Mouse (Mus musculus) intestine, embryonic 14.5 days (tissue): ENCODE results near the gene Dok5. TPM values are rescaled to one million over a fixed set of nuclear protein-coding genes. Genes with fewer than 3 reads are reported as not detected.
A peak's percentile ranks its signal among the peaks of the same experiment; 100 is the strongest.

Source experiments
- ATAC-seq: fragments of 200-750 bp; cut with Nextera tagmentation; replicated peaks from 2 replicates; pipeline ENCODE4 v1.8.0; 2017; ENCODE audit warnings: low read depth, moderate number of reproducible peaks, moderate TSS enrichment, moderate library complexity; ENCODE audit not compliant: low FRiP score, low TSS enrichment
- DNase-seq: peaks from one replicate; pipeline ENCODE4 v3.0.0-alpha.2; 2018; ENCODE audit warnings: low spot score
- H3K27ac ChIP-seq: fragments of 300-500 bp; sonication (generic); 2 replicates; pipeline ENCODE4 v1.5.1; 2014; ENCODE audit warnings: low read depth, mild to moderate bottlenecking, control low read depth
- H3K27me3 ChIP-seq: fragments of 300-500 bp; sonication (generic); replicated peaks from 2 replicates; pipeline ENCODE4 v1.6.1; 2014; ENCODE audit warnings: low read length, control low read depth; ENCODE audit not compliant: control insufficient read depth, insufficient read depth
- H3K36me3 ChIP-seq: fragments of 300-500 bp; sonication (generic); 2 replicates; pipeline ENCODE4 v1.6.1; 2014; ENCODE audit warnings: low read length, control low read depth; ENCODE audit not compliant: control insufficient read depth, insufficient read depth
- H3K4me1 ChIP-seq: fragments of 300-500 bp; sonication (generic); replicated peaks from 2 replicates; pipeline ENCODE4 v1.6.1; 2014; ENCODE audit warnings: low read length, control low read depth, mixed read lengths; ENCODE audit not compliant: control insufficient read depth, insufficient read depth
- H3K4me2 ChIP-seq: fragments of 300-500 bp; sonication (generic); 2 replicates; pipeline ENCODE4 v1.6.1; 2014; ENCODE audit warnings: low read length
- H3K4me3 ChIP-seq: fragments of 300-500 bp; sonication (generic); 2 replicates; pipeline ENCODE4 v1.5.1; 2014; ENCODE audit warnings: low read depth, low read length, control low read depth, mixed read lengths
- H3K9ac ChIP-seq: fragments of 300-500 bp; sonication (generic); 2 replicates; pipeline ENCODE4 v1.6.1; 2014; ENCODE audit warnings: mild to moderate bottlenecking, low read length
- H3K9me3 ChIP-seq: fragments of 300-500 bp; sonication (generic); 2 replicates; pipeline ENCODE4 v1.6.1; 2016; ENCODE audit warnings: low read length, control low read depth; ENCODE audit not compliant: control insufficient read depth
- WGBS: fragments of 180-500 bp; shearing (Covaris S2); extraction: QIAGEN DNeasy Blood & Tissue Kit; methylation state at CpG from one replicate; pipeline ENCODE4 v1.1.7; 2014; 5-methylcytosine and 5-hydroxymethylcytosine counted together
- polyA plus RNA-seq: library from polyadenylated mRNA; unstranded; fragments of >200 nt; fragmentation: Nextera tagmentation; extraction: Ambion mirVana; gene quantifications from 2 replicates; pipeline ENCODE4 v1.2.1, GENCODE M21; 2014

Dok5 gene
- polyA plus RNA-seq: 1.6 and 2.4 TPM in 2 replicates

GRCm38 (mm10) chr2:170731632-170732561 is at the start of gene Dok5:
Gene Dok5, plus strand, starts transcription at chr2:170731807.
- peak within 1 kb of the TSS; percentile 34 for H3K9ac ChIP-seq

GRCm38 (mm10) chr2:170683385-170683784 is 48.2 kb upstream of the Dok5 start:
- 71% methylated on average over 2 of the region's 2 CpGs for WGBS
- no peak for ATAC-seq

More at GRCm38 (mm10) chr2:170731632-170732561, at the start of gene Dok5:
- Histone ChIP-seq H3K4me2 (peak within 1 kb of the TSS; percentile 84), H3K27me3 (peaks cover 25% of the 10 kb centered on the region), H3K9me3 (no peaks in the 10 kb centered on the region), H3K36me3 (no peaks in the 10 kb centered on the region), H3K27ac (no peak within 1 kb of the TSS), H3K4me3 (peak within 1 kb of the TSS; percentile 51), H3K4me1 (0 out of 2 replicates have a peak, but pooled peaks cover 10% of the 10 kb centered on the region)
- DNase-seq (peak; percentile 87), ATAC-seq (peak; percentile 83)
- WGBS: 4% methylated on average over 53 of the region's 53 CpGs

GRCm38 (mm10) chr2:170695071-170695936 is 36.3 kb upstream of the Dok5 start:
- H3K27me3 ChIP-seq: no peaks in the 10 kb centered on the region
- H3K27ac ChIP-seq: no peak overlapping the region
- no peak overlapping the region for H3K9ac ChIP-seq
- no peaks in the 10 kb centered on the region for H3K4me1 ChIP-seq
- H3K36me3 ChIP-seq: no peaks in the 10 kb centered on the region
- no peak overlapping the region for H3K4me2 ChIP-seq
- no peaks in the 10 kb centered on the region for H3K9me3 ChIP-seq
- no peak overlapping the region for H3K4me3 ChIP-seq
- 84% methylated on average over 23 of the region's 23 CpGs for WGBS
- ATAC-seq: no peak
- DNase-seq: no peak

More at GRCm38 (mm10) chr2:170683385-170683784, 48.2 kb upstream of the Dok5 start:
- Histone ChIP-seq H3K9me3 (no peaks in the 10 kb centered on the region), H3K9ac (no peak overlapping the region), H3K4me3 (no peak overlapping the region), H3K36me3 (no peaks in the 10 kb centered on the region), H3K4me1 (no peaks in the 10 kb centered on the region), H3K27me3 (no peaks in the 10 kb centered on the region), H3K4me2 (no peak overlapping the region), H3K27ac (no peak overlapping the region)
- no peak for DNase-seq

GRCm38 (mm10) chr2:170695937-170696510 is 35.6 kb upstream of the Dok5 start:
- ATAC-seq: no peak
- Histone ChIP-seq H3K36me3 (no peaks in the 10 kb centered on the region), H3K9me3 (no peaks in the 10 kb centered on the region), H3K4me2 (no peak overlapping the region), H3K27me3 (no peaks in the 10 kb centered on the region), H3K4me1 (no peaks in the 10 kb centered on the region), H3K9ac (no peak overlapping the region), H3K27ac (no peak overlapping the region), H3K4me3 (no peak overlapping the region)
- 72% methylated on average over 14 of the region's 14 CpGs for WGBS
- no peak for DNase-seq

GRCm38 (mm10) chr2:170700471-170700870 is 31.1 kb upstream of the Dok5 start:
- H3K4me3 ChIP-seq: no peak overlapping the region
- no peaks in the 10 kb centered on the region for H3K36me3 ChIP-seq
- H3K4me2 ChIP-seq: no peak overlapping the region
- 76% methylated on average over 4 of the region's 4 CpGs for WGBS
- no peaks in the 10 kb centered on the region for H3K4me1 ChIP-seq
- H3K9ac ChIP-seq: no peak overlapping the region
- no peak for DNase-seq
- no peaks in the 10 kb centered on the region for H3K27me3 ChIP-seq
- no peak overlapping the region for H3K27ac ChIP-seq
- ATAC-seq: no peak
- no peaks in the 10 kb centered on the region for H3K9me3 ChIP-seq

GRCm38 (mm10) chr2:170706488-170706887 is 25.1 kb upstream of the Dok5 start:
- no peak overlapping the region for H3K9ac ChIP-seq
- H3K9me3 ChIP-seq: no peaks in the 10 kb centered on the region
- H3K36me3 ChIP-seq: no peaks in the 10 kb centered on the region
- no peak for ATAC-seq
- no peaks in the 10 kb centered on the region for H3K4me1 ChIP-seq
- H3K27me3 ChIP-seq: no peaks in the 10 kb centered on the region
- WGBS: 78% methylated on average over 4 of the region's 4 CpGs
- no peak overlapping the region for H3K27ac ChIP-seq
- no peak for DNase-seq
- no peak overlapping the region for H3K4me2 ChIP-seq
- no peak overlapping the region for H3K4me3 ChIP-seq

- Histone ChIP-seq H3K4me3 (no peak overlapping the region), H3K9ac (no peak overlapping the region), H3K9me3 (no peaks in the 10 kb centered on the region), H3K27me3 (no peaks in the 10 kb centered on the region), H3K4me1 (no peaks in the 10 kb centered on the region), H3K4me2 (no peak overlapping the region), H3K27ac (no peak overlapping the region), H3K36me3 (no peaks in the 10 kb centered on the region)
- no peak for DNase-seq
- ATAC-seq: no peak
- 83% methylated on average over 3 of the region's 3 CpGs for WGBS
Observed at GRCm38 (mm10) chr2:170707672-170708071, 23.9 kb upstream of the Dok5 start.

- Histone ChIP-seq H3K27ac (no peak overlapping the region), H3K4me1 (no peaks in the 10 kb centered on the region), H3K4me3 (no peak overlapping the region), H3K36me3 (no peaks in the 10 kb centered on the region), H3K4me2 (no peak overlapping the region), H3K9me3 (no peaks in the 10 kb centered on the region), H3K27me3 (no peaks in the 10 kb centered on the region), H3K9ac (no peak overlapping the region)
- ATAC-seq (no peak), DNase-seq (no peak)
- WGBS: 76% methylated on average over 9 of the region's 9 CpGs
Observed at GRCm38 (mm10) chr2:170708901-170709300, 22.7 kb upstream of the Dok5 start.
